Mouse (Mus musculus): ENCODE measurements around the gene Cers2.

- TF ChIP-seq CTCF (IDR thresholded peaks at IDR 0.05; ENCODE audit: borderline replicate concordance, extremely low read depth, insufficient read depth, insufficient read length), result no peak
- no peak for TF ChIP-seq POLR2A (IDR thresholded peaks at IDR 0.05; ENCODE audit: borderline replicate concordance, extremely low read depth, insufficient read depth, insufficient read length, poor library complexity, severe bottlenecking)
Measured at GRCm38 (mm10) chr3:95289419-95289818, 25.2 kb upstream of the Cers2 start.
